14 mouse cellular contexts compared by ENCODE assay signal in genomic region chr11:86226646-86227180, GRCm38 (mm10).
"Had no signal": no experiment of that assay in that cellular context is flagged by ENCODE, and none has a peak within 500 bp of the region (broad histone marks: within the 10 kb centered on the region; RNA-seq: fewer than 3 reads in every experiment).

No protein-coding gene starts in this region.

- H3K4me2 ChIP-seq: kidney, embryonic 15.5 days; limb, embryonic 15.5 days; liver, embryonic 13.5 days; midbrain, embryonic 11.5 days; stomach, embryonic 15.5 days had no signal

- DNase-seq: kidney, adult 18-20 months; kidney, postnatal 14 days; liver, embryonic 13.5 days; liver, postnatal 0 days; lung, postnatal 36 days; right cerebral cortex, adult 18-20 months; right cerebral cortex, postnatal 25 days; thymus, postnatal 36 days had no signal

- H3K9ac ChIP-seq: kidney, embryonic 15.5 days; limb, embryonic 15.5 days; liver, embryonic 13.5 days; liver, postnatal 0 days; stomach, embryonic 15.5 days had no signal

- H3K4me3 ChIP-seq: kidney, embryonic 15.5 days; left cerebral cortex, adult 2 months; limb, embryonic 15.5 days; liver, embryonic 13.5 days; stomach, embryonic 15.5 days had no signal

- ATAC-seq: liver, postnatal 0 days; midbrain, embryonic 16.5 days had no signal

- H3K9me3 ChIP-seq: kidney, embryonic 15.5 days; limb, embryonic 15.5 days; liver, embryonic 13.5 days; stomach, embryonic 15.5 days had no signal

- H3K27ac ChIP-seq: kidney, embryonic 15.5 days; left cerebral cortex, adult 2 months; limb, embryonic 15.5 days; liver, embryonic 13.5 days; stomach, embryonic 15.5 days had no signal

- H3K4me1 ChIP-seq: limb, embryonic 15.5 days; liver, embryonic 13.5 days; stomach, embryonic 15.5 days had no signal

- H3K27me3 ChIP-seq: kidney, embryonic 15.5 days; limb, embryonic 15.5 days; liver, embryonic 13.5 days; stomach, embryonic 15.5 days had no signal
